In the genomic region with DNA sequence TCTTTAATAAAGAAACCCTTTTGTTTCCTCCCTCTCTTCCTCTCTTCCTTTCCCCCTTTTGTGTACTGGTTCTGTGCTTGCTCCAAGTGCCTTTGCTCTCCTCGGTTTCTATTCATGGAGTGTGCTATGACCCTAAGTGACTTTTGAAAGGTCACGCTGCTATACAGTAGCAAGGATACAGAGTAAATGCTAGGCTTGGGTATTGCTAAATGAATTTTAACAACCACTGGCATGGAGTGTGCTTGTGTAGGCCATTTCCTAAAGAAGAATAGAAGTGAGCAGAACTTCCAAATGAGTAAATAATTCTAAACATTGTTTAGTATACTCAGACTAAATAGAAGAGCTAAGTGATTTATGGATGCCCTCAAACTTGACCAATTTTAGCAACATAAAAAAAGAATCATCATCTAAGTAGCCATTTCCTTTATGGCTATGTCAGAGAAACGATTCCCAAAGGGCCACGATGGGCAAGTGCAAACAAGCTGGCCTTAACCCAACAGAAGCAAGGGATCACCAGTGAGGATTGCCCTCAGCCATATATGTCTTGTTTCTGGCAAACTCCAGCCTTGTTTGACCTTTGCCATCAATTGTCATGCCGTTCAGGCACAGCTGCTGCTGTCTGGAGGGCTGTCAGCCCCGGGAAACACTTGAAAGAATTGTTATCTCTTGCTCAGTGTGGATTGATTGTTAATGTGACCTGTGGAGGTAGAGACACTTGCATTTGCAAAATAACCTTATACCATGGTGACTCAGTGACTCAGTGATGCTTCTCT, we compare ENCODE assay signal across 12 mouse cellular contexts. TPM values are rescaled to one million over a fixed set of nuclear protein-coding genes. Genes with fewer than 3 reads are reported as not detected.
DNase-seq lines count a peak whose midpoint lies in the region; ATAC-seq and TF ChIP-seq lines count a peak whose summit lies in the region.
"Had no signal": no experiment of that assay in that cellular context is flagged by ENCODE, and none has a peak within 500 bp of the region (broad histone marks: within the 10 kb centered on the region; RNA-seq: fewer than 3 reads in every experiment).

No protein-coding gene starts in this region.

- peaks cover 9% of the 10 kb centered on the region; the same call in 1 of the 2 replicates for H3K4me1 ChIP-seq in lung, embryonic 14.5 days (ENCODE audit: insufficient read depth)
- peaks cover 14% of the 10 kb centered on the region for H3K4me1 ChIP-seq in heart, embryonic 13.5 days

- H3K27me3 ChIP-seq in lung, embryonic 14.5 days (ENCODE audit: insufficient read depth, low read length) = no peaks in the 10 kb centered on the region
- no peaks in the 10 kb centered on the region for H3K27me3 ChIP-seq in heart, embryonic 13.5 days (replicated peaks)
- H3K27me3 ChIP-seq: neural tube, embryonic 13.5 days had no signal

- H3K9ac ChIP-seq in lung, embryonic 14.5 days = no peak overlapping the region
- H3K9ac ChIP-seq in heart, embryonic 13.5 days = no peak overlapping the region
- H3K9ac ChIP-seq: neural tube, embryonic 13.5 days had no signal

- 21% methylated on average over 6 of the region's 6 CpGs for WGBS in lung, embryonic 14.5 days
- 24% methylated on average over 6 of the region's 6 CpGs for WGBS in heart, embryonic 13.5 days

- H3K4me3 ChIP-seq in lung, embryonic 14.5 days (ENCODE audit: low read depth, low read length) = no peak overlapping the region
- H3K4me3 ChIP-seq in heart, embryonic 13.5 days = no peak overlapping the region
- H3K4me3 ChIP-seq: neural tube, embryonic 13.5 days had no signal

- TF ChIP-seq CTCF in lung, embryonic 14.5 days (IDR thresholded peaks at IDR 0.05; ENCODE audit: low read depth) = no peak

- ATAC-seq in lung, embryonic 14.5 days (ENCODE audit: insufficient read depth) = peak; percentile 87
- ATAC-seq in heart, embryonic 13.5 days (ENCODE audit: extremely low read depth, insufficient number of reproducible peaks, low FRiP score, low TSS enrichment) = no peak

- DNase-seq in lung, embryonic 14.5 days = peak; percentile 85
- no peak for DNase-seq in lung, postnatal 36 days
- DNase-seq in adrenal gland, postnatal 10 days = peak; percentile 44
- DNase-seq in kidney, postnatal 10 days = peak; percentile 72
- DNase-seq in frontal cortex, postnatal 25 days (ENCODE audit: low spot score in 2 of 2) = no peak
- DNase-seq in urinary bladder, postnatal 10 days (ENCODE audit: low spot score) = no peak
- DNase-seq in cerebellum, postnatal 36 days = no peak
- DNase-seq: cerebellum, adult 18-20 months had no signal

- H3K36me3 ChIP-seq in lung, embryonic 14.5 days (ENCODE audit: insufficient read depth) = no peaks in the 10 kb centered on the region
- H3K36me3 ChIP-seq in heart, embryonic 13.5 days = no peaks in the 10 kb centered on the region
- H3K36me3 ChIP-seq: neural tube, embryonic 13.5 days had no signal

- H3K27ac ChIP-seq in lung, embryonic 14.5 days (ENCODE audit: low read depth) = no peak overlapping the region
- H3K27ac ChIP-seq in heart, embryonic 13.5 days (replicated peaks) = peak overlapping the region; percentile 51
- H3K27ac ChIP-seq: macrophage; neural tube, embryonic 13.5 days had no signal

- no peak overlapping the region for H3K4me2 ChIP-seq in lung, embryonic 14.5 days
- no peak overlapping the region for H3K4me2 ChIP-seq in heart, embryonic 13.5 days
- H3K4me2 ChIP-seq: neural tube, embryonic 13.5 days had no signal

- no peaks in the 10 kb centered on the region for H3K9me3 ChIP-seq in lung, embryonic 14.5 days (ENCODE audit: low read depth, low read length)
- no peaks in the 10 kb centered on the region for H3K9me3 ChIP-seq in heart, embryonic 13.5 days
- H3K9me3 ChIP-seq: neural tube, embryonic 13.5 days had no signal

RNA-seq across cellular contexts. Expression of a gene that starts 58.0 kb away (rescaled TPM):
- 0.63 and 0.84 TPM in 2 replicates for polyA plus RNA-seq in lung, embryonic 14.5 days (2014; fragmentation: Nextera tagmentation; extraction: Ambion mirVana)
- total RNA-seq in adrenal gland, postnatal 10 days (2021) = 1 to 10 TPM; 2.3 to 6.5 TPM
- 2.6 and 2.7 TPM in 2 replicates for polyA plus RNA-seq in heart, embryonic 13.5 days (2015; fragmentation: Nextera tagmentation; extraction: Ambion mirVana)
- polyA plus RNA-seq: limb, embryonic 11.5 days had no signal

Comparison
In these comparisons a context has a peak if more than half of its experiments do, and no peak if none do; other contexts are left out.
1. DNase-seq: peak in lung, embryonic 14.5 days (single experiment), adrenal gland, postnatal 10 days (single experiment) and kidney, postnatal 10 days (single experiment); none in lung, postnatal 36 days (single experiment), frontal cortex, postnatal 25 days (0 of 2), urinary bladder, postnatal 10 days (single experiment) and cerebellum, postnatal 36 days (0 of 2).